Mouse (Mus musculus) urinary bladder, adult 2 months (tissue): ENCODE data around the gene Prss22. TPM values are rescaled to one million over a fixed set of nuclear protein-coding genes. Genes with fewer than 3 reads are reported as not detected.
"Not testable (repeated sequence)": the region's sequence is repeated elsewhere in the genome, so short reads cannot be mapped to it uniquely, and the experiment has no call there.

Source experiments
- DNase-seq: peaks from one replicate; pipeline ENCODE4 v3.0.0; 2022; ENCODE audit warnings: low spot score
- polyA plus RNA-seq: library from polyadenylated mRNA; depleted of rRNA; stranded (reverse); fragments of >200 nt; gene quantifications from 2 replicates; pipeline ENCODE4 v1.2.3, GENCODE M21; 2012; rRNA removed

The Prss22 gene
- polyA plus RNA-seq, 1 experiment: 19.3 TPM

- not testable (repeated sequence) for DNase-seq
Measured at GRCm38 (mm10) chr17:23947486-23947885, 50.4 kb downstream of the Prss22 start.

Other genes with a start within 250 kb of the Prss22 start
- gene Flywch1, start 226.5 kb downstream of the Prss22 start, polyA plus RNA-seq: 35.0 and 39.3 TPM in 2 replicates
- gene Flywch2, start 212.0 kb downstream of the Prss22 start, polyA plus RNA-seq: 9.0 and 13.2 TPM in 2 replicates
- 540 TPM in 2 replicates for gene Srrm2, start 207.6 kb downstream of the Prss22 start, polyA plus RNA-seq
- gene Elob, start 169.0 kb downstream of the Prss22 start, polyA plus RNA-seq: 466 and 498 TPM in 2 replicates
- not detected in 2 replicates for gene Prss33, start 162.0 kb downstream of the Prss22 start, polyA plus RNA-seq
- 0.67 and 1.1 TPM in 2 replicates for gene Prss32, start 154.2 kb downstream of the Prss22 start, polyA plus RNA-seq
- 0.04 and 0.28 TPM in 2 replicates for gene Prss41, start 153.9 kb downstream of the Prss22 start, polyA plus RNA-seq
- not detected in 2 replicates for gene Prss21, start 130.0 kb downstream of the Prss22 start, polyA plus RNA-seq
- gene Dcpp1, start 117.2 kb downstream of the Prss22 start, polyA plus RNA-seq: not detected in 2 replicates
- gene Dcpp2, start 117.2 kb downstream of the Prss22 start, polyA plus RNA-seq: not detected in 2 replicates
- not detected in 2 replicates for gene Dcpp3, start 80.6 kb downstream of the Prss22 start, polyA plus RNA-seq
- 0.09 TPM in 1 of 2 replicates, not detected in the other for gene Sbp, start 56.4 kb downstream of the Prss22 start, polyA plus RNA-seq
- gene Sbpl, start 42.8 kb downstream of the Prss22 start, polyA plus RNA-seq: not detected in 2 replicates
- 0.25 and 0.87 TPM in 2 replicates for gene Prss30, start 17.5 kb downstream of the Prss22 start, polyA plus RNA-seq
- 13.2 and 21.8 TPM in 2 replicates for gene Prss27, start 40.0 kb upstream of the Prss22 start, polyA plus RNA-seq
- gene Kctd5, start 75.4 kb upstream of the Prss22 start, polyA plus RNA-seq: 27.7 and 35.6 TPM in 2 replicates
- 20.2 and 20.8 TPM in 2 replicates for gene Pdpk1, start 152.8 kb upstream of the Prss22 start, polyA plus RNA-seq
- gene Amdhd2, start 165.7 kb upstream of the Prss22 start, polyA plus RNA-seq: 24.7 and 29.2 TPM in 2 replicates
- 460 and 497 TPM in 2 replicates for gene Atp6v0c, start 171.6 kb upstream of the Prss22 start, polyA plus RNA-seq
- 7.6 and 7.9 TPM in 2 replicates for gene Tbc1d24, start 207.5 kb upstream of the Prss22 start, polyA plus RNA-seq
- gene Ntn3, start 211.4 kb upstream of the Prss22 start, polyA plus RNA-seq: 0.88 and 1.0 TPM in 2 replicates
- 8.1 and 9.2 TPM in 2 replicates for gene Tedc2, start 222.8 kb upstream of the Prss22 start, polyA plus RNA-seq